Mouse (Mus musculus) left cerebral cortex, postnatal 14 days (tissue): Measurements from ENCODE around the gene Sh3tc1. TPM values are rescaled to one million over a fixed set of nuclear protein-coding genes. Genes with fewer than 3 reads are reported as not detected.

ENCODE experiments used
- DNase-seq, 2 experiments: peaks; one replicate each; pipeline ENCODE4 v3.0.0; 2021 to 2022; ENCODE audit warnings: low spot score in 2 of 2, mixed read lengths in 1 of 2
- intact Hi-C: fragments of 180-260 bp; cut with DNase I; formaldehyde crosslinking; loops from one replicate; pipeline ENCODE4 v1.15.1; 2025
- long read RNA-seq, 2 experiments: library from polyadenylated mRNA; stranded (forward); transcript quantifications; one replicate each; pipeline ENCODE4 v2.0.0; 2021
- total RNA-seq, 2 experiments: library from RNA; stranded (reverse); gene quantifications; 2 replicates each; pipeline ENCODE4 v1.2.3; 2021

The Sh3tc1 gene
- total RNA-seq: 1 to 10 TPM; 2.7 to 3.3 TPM
- long read RNA-seq, experiment 1, full-length matches to known transcripts: 4 of 6 reads
- long read RNA-seq, experiment 1, partial matches to known transcripts: 0 of 6 reads
- long read RNA-seq, experiment 1, other reads (novel, unspliced or antisense): 2 of 6 reads
- long read RNA-seq, experiment 2, full-length matches to known transcripts: 8 of 12 reads
- long read RNA-seq, experiment 2, partial matches to known transcripts: 3 of 12 reads
- long read RNA-seq, experiment 2, other reads (novel, unspliced or antisense): 1 of 12 reads

- DNase-seq: no peak
- intact Hi-C loops: no loop called here
These were observed at the start of gene Sh3tc1 for GRCm38 (mm10) chr5:35739536-35740278. TSS of gene Sh3tc1 (minus strand) at chr5:35739987.

GRCm38 (mm10) chr5:35788719-35789118, 48.9 kb upstream of the Sh3tc1 start:
- DNase-seq: no peak
- intact Hi-C loops: no loop called here

GRCm38 (mm10) chr5:35787847-35788246, 48.1 kb upstream of the Sh3tc1 start:
- intact Hi-C loops: no loop called here

GRCm38 (mm10) chr5:35785853-35786252, 46.1 kb upstream of the Sh3tc1 start:
- intact Hi-C loops: no loop called here
- DNase-seq: no peak

More at GRCm38 (mm10) chr5:35787847-35788246, 48.1 kb upstream of the Sh3tc1 start:
- DNase-seq: peak; percentile 58 to 70

GRCm38 (mm10) chr5:35782648-35783180, 42.9 kb upstream of the Sh3tc1 start:
- intact Hi-C loops: no loop called here
- DNase-seq: no peak

- no peak for DNase-seq
- intact Hi-C loops: no loop called here
These were observed 41.3 kb upstream of the Sh3tc1 start for GRCm38 (mm10) chr5:35781116-35781515.

GRCm38 (mm10) chr5:35774137-35774424, 34.3 kb upstream of the Sh3tc1 start:
- intact Hi-C loops: no loop called here
- no peak for DNase-seq

- no peak for DNase-seq
- intact Hi-C loops: no loop called here
These were observed 33.7 kb upstream of the Sh3tc1 start for GRCm38 (mm10) chr5:35773274-35774136.

GRCm38 (mm10) chr5:35770891-35771663, 31.3 kb upstream of the Sh3tc1 start:
- intact Hi-C loops: no loop called here
- peak in 1 of 2 experiments; percentile 40 for DNase-seq

- DNase-seq: no peak
- intact Hi-C loops: no loop called here
These were observed 30.5 kb upstream of the Sh3tc1 start for GRCm38 (mm10) chr5:35770246-35770645.

- no peak for DNase-seq
- intact Hi-C loops: no loop called here
These were observed 29.2 kb upstream of the Sh3tc1 start for GRCm38 (mm10) chr5:35768997-35769396.

- intact Hi-C loops: no loop called here
- no peak for DNase-seq
These were observed 28.7 kb upstream of the Sh3tc1 start for GRCm38 (mm10) chr5:35768525-35768924.

- intact Hi-C loops: no loop called here
These were observed 26.1 kb upstream of the Sh3tc1 start for GRCm38 (mm10) chr5:35765909-35766308.

GRCm38 (mm10) chr5:35762850-35763249, 23.1 kb upstream of the Sh3tc1 start:
- no peak for DNase-seq
- intact Hi-C loops: no loop called here

More at GRCm38 (mm10) chr5:35765909-35766308, 26.1 kb upstream of the Sh3tc1 start:
- DNase-seq: no peak

- intact Hi-C loops: no loop called here
- peak; percentile 29 to 45 for DNase-seq
These were observed 22.6 kb upstream of the Sh3tc1 start for GRCm38 (mm10) chr5:35762388-35762787.

GRCm38 (mm10) chr5:35761323-35761722, 21.5 kb upstream of the Sh3tc1 start:
- intact Hi-C loops: no loop called here
- DNase-seq: no peak

- intact Hi-C loops: no loop called here
- DNase-seq: peak; percentile 60 to 64
These were observed 18.6 kb upstream of the Sh3tc1 start for GRCm38 (mm10) chr5:35758081-35759053.

GRCm38 (mm10) chr5:35757639-35758001, 17.8 kb upstream of the Sh3tc1 start, which contains the start of gene Ablim2:
TSS of gene Ablim2 (plus strand) at chr5:35757880.
- DNase-seq: peak; percentile 97
- intact Hi-C loops: no loop called here
